Mouse (Mus musculus) lung, embryonic 15.5 days (tissue): Measurements from ENCODE around the gene Lyrm7. TPM values are rescaled to one million over a fixed set of nuclear protein-coding genes. Genes with fewer than 3 reads are reported as not detected.

Experiments
- ATAC-seq: fragments of 200-750 bp; cut with Nextera tagmentation; 2 replicates; pipeline ENCODE4 v1.8.0; 2017; ENCODE audit warnings: moderate number of reproducible peaks, borderline replicate concordance; ENCODE audit not compliant: low FRiP score, low TSS enrichment; ENCODE audit errors: extremely low read depth
- H3K27ac ChIP-seq: fragments of 300-500 bp; sonication (generic); 2 replicates; pipeline ENCODE4 v1.5.1; 2015; ENCODE audit warnings: moderate library complexity, mild to moderate bottlenecking, inconsistent platforms
- H3K27me3 ChIP-seq: fragments of 300-500 bp; sonication (generic); 2 replicates; pipeline ENCODE4 v1.6.1; 2015; ENCODE audit warnings: inconsistent platforms
- H3K36me3 ChIP-seq: fragments of 300-500 bp; sonication (generic); 2 replicates; pipeline ENCODE4 v1.6.1; 2015; ENCODE audit warnings: inconsistent platforms
- H3K4me1 ChIP-seq: fragments of 300-500 bp; sonication (generic); 2 replicates; pipeline ENCODE4 v1.6.1; 2015; ENCODE audit warnings: inconsistent platforms
- H3K4me2 ChIP-seq: fragments of 300-500 bp; sonication (generic); 2 replicates; pipeline ENCODE4 v1.6.1; 2015; ENCODE audit warnings: inconsistent platforms, mild to moderate bottlenecking, moderate library complexity
- H3K4me3 ChIP-seq: fragments of 300-500 bp; sonication (generic); 2 replicates; pipeline ENCODE4 v1.5.1; 2015; ENCODE audit warnings: mild to moderate bottlenecking, inconsistent platforms
- H3K9ac ChIP-seq: fragments of 300-500 bp; sonication (generic); 2 replicates; pipeline ENCODE4 v1.6.1; 2015; ENCODE audit warnings: inconsistent platforms
- H3K9me3 ChIP-seq: fragments of 300-500 bp; sonication (generic); 2 replicates; pipeline ENCODE4 v1.6.1; 2016; ENCODE audit warnings: inconsistent platforms
- WGBS: fragments of 180-500 bp; shearing (Covaris S2); methylation state at CpG from one replicate; pipeline ENCODE4 v1.1.7; 2015; 5-methylcytosine and 5-hydroxymethylcytosine counted together
- polyA plus RNA-seq: library from polyadenylated mRNA; unstranded; fragments of >200 nt; fragmentation: Nextera tagmentation; extraction: Ambion mirVana; gene quantifications from 2 replicates; pipeline ENCODE4 v1.2.1, GENCODE M21; 2015

Gene Lyrm7
- polyA plus RNA-seq, 1 experiment from 2014 or later: 5.7 TPM

DNA sequence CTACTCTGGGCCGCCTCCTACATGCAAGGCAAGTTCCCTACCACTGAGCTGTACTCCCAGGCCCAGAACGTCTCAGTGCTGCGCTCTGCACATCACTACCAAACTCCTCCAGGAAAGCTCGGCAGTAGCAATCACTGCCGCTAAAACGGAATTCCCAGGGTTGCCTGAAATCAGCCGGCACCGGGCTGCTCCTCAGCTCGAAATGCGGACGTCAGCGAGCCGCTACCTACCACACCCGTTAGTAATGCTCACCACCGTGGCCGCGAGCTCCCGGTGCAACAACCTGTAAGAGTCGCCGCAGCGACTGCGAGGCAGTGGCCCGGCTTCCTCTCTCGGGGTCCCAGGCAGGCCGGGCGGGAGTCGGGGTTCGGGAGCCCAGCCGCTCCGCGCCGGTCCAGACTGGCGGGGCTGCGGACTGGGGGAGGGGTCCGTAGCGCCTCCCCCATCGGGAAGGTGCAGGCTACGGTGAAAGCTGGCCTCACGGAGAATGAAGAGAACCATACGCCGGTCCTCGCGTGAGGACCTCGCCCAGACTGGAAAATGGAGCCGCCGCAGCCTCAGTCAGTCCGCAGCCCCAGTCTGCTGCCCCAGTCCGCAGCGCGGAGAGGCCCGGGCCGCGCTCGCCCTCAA is 73.7 kb downstream of the Lyrm7 start:
- no peaks in the 10 kb centered on the region; the same call in 1 of the 2 replicates for H3K27me3 ChIP-seq
- ATAC-seq: peak; percentile 24
- H3K4me3 ChIP-seq: peak overlapping the region; percentile 95
- H3K27ac ChIP-seq: peak overlapping the region; percentile 99
- H3K4me2 ChIP-seq: peak overlapping the region; percentile 81
- WGBS: under 1% methylated on average over 54 of the region's 54 CpGs
- peaks cover 7% of the 10 kb centered on the region for H3K4me1 ChIP-seq
- H3K9me3 ChIP-seq: no peaks in the 10 kb centered on the region
- H3K9ac ChIP-seq: peak overlapping the region; percentile 92
- H3K36me3 ChIP-seq: no peaks in the 10 kb centered on the region

- ATAC-seq: no peak
- Histone ChIP-seq H3K4me1 (peaks cover 7% of the 10 kb centered on the region), H3K9me3 (no peaks in the 10 kb centered on the region), H3K36me3 (no peaks in the 10 kb centered on the region), H3K27ac (no peak overlapping the region), H3K27me3 (no peaks in the 10 kb centered on the region), H3K9ac (no peak overlapping the region), H3K4me2 (0 out of 2 replicates have a peak overlapping the region, but pooled peaks have one; percentile 81), H3K4me3 (no peak overlapping the region)
- WGBS: 86% methylated on average over 3 of the region's 3 CpGs
Measured at GRCm38 (mm10) chr11:54785566-54785965, 75.2 kb downstream of the Lyrm7 start.

DNA sequence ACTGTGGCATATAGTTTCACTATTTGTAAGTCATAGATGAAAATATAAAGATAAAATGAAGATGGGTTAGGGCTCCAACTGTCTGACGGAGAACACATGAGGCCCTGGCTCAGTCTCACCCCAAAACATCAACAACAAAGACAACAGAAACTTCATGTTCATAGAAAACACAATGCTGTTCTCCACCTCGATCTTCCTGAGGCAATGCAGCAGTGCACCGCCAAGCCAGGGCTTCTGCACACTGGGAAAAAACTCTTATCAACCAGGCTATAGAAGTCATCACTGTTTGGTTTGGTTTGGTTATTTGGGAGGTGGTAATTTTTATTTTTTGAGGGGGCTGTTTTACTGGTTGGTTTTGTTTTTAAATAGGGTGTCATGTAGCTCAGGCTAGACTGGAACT is 76.3 kb downstream of the Lyrm7 start:
- no peaks in the 10 kb centered on the region for H3K27me3 ChIP-seq
- peaks cover 7% of the 10 kb centered on the region for H3K4me1 ChIP-seq
- H3K9ac ChIP-seq: no peak overlapping the region
- H3K9me3 ChIP-seq: no peaks in the 10 kb centered on the region
- WGBS: 83% methylated on average over 3 of the region's 3 CpGs
- no peaks in the 10 kb centered on the region for H3K36me3 ChIP-seq
- H3K4me2 ChIP-seq: no peak overlapping the region
- no peak overlapping the region for H3K27ac ChIP-seq
- no peak for ATAC-seq
- H3K4me3 ChIP-seq: no peak overlapping the region

GRCm38 (mm10) chr11:54782253-54782652 is 78.5 kb downstream of the Lyrm7 start:
- Histone ChIP-seq H3K9ac (no peak overlapping the region), H3K27ac (no peak overlapping the region), H3K27me3 (no peaks in the 10 kb centered on the region), H3K4me3 (no peak overlapping the region), H3K36me3 (no peaks in the 10 kb centered on the region), H3K4me2 (no peak overlapping the region), H3K4me1 (peaks cover 16% of the 10 kb centered on the region), H3K9me3 (no peaks in the 10 kb centered on the region)
- 72% methylated on average over 6 of the region's 6 CpGs for WGBS
- no peak for ATAC-seq

DNA sequence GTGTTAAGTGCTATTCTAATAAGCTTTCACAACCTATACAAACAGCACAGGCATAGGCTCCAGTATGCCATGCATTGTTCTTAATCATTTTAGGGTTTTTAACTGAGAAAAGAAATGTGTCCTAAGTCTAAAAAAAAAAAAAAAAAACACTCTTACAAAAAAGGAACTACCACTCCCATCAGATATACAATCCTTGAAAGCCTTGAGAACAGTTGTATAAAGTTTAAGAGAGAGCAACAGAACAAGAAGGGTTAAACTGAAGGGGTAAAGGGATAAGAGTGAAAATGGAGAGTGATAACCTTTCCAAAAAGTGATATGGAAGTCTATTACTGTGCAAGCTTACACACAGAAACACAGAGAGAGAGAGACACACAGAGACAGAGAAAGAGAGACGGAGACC is 80.8 kb downstream of the Lyrm7 start:
- Histone ChIP-seq H3K4me3 (no peak overlapping the region), H3K4me2 (no peak overlapping the region), H3K36me3 (no peaks in the 10 kb centered on the region), H3K27ac (no peak overlapping the region), H3K27me3 (no peaks in the 10 kb centered on the region), H3K9ac (no peak overlapping the region), H3K4me1 (peaks cover 26% of the 10 kb centered on the region), H3K9me3 (no peaks in the 10 kb centered on the region)
- 83% methylated on average over 1 of the region's 1 CpGs for WGBS
- no peak for ATAC-seq

DNA sequence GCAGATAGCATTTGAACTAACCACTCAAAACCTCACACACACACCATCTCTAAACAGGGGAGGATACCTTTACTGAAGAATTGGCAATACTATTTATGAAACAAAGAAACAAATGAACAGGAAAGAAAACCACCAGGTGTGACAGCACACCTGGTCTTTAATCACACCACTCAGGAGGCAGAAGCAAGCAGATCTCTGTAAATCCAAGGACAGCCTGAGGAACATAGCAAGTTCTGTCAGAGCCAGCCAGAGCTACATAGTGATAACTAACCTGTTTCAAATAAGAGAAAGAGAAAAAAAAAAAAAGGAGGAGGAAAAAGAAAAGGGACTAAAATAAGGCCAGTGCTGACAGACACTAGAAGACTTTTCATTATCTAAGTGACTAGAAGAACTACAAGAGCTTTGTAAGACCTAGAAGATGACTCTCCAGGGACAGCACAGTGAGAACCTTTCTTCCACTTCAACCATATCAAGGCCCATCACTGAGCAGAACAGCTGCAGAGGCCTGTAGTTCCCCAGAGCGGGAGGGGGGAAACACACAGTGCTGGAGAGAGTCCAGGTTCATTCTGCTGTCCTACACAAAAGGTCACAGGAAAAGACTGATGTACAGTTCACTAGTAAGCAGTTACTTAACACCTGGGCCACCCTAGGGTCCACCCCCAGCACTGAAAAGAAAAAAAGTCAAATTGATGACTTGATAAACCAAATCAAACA is 82.4 kb downstream of the Lyrm7 start:
- Histone ChIP-seq H3K27ac (no peak overlapping the region), H3K9ac (no peak overlapping the region), H3K36me3 (no peaks in the 10 kb centered on the region), H3K4me2 (no peak overlapping the region), H3K4me3 (no peak overlapping the region), H3K4me1 (peaks cover 30% of the 10 kb centered on the region), H3K27me3 (no peaks in the 10 kb centered on the region), H3K9me3 (no peaks in the 10 kb centered on the region)
- WGBS: 60% methylated on average over 1 of the region's 1 CpGs
- ATAC-seq: no peak

DNA sequence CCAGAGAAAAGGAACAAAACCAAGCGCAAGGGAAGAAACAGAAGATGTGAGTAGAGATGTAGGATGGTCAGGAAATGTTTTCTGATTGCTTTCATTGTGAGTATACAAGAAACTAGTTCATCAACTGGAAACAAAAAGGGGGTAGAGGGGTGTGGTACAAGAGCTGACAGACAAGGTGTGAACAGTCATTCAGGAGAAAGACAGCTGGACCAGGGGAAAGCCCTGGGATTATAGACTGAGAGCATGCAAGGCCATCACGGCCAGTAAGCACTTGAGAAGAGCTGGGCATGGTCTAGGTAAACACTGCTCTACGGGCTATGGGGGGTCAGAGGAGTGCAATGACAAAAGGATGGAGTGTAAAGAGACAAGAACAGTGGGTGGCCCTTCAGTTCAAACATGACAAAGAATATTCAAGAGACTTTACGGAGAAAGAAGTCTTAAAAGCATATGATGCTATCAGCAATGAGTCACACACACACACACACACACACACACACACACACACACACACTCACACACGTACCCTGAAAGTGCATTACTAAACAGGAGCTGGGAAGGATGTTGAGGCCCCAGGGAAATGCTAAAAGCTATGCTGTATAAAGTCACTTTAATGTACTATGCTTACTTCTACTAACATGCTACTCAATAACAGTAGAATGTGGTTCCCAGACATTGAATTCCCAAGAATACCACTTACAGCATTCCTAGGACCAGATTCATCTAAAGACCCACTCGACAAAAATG is 83.2 kb downstream of the Lyrm7 start:
- Histone ChIP-seq H3K27me3 (no peaks in the 10 kb centered on the region), H3K36me3 (no peaks in the 10 kb centered on the region), H3K4me2 (no peak overlapping the region), H3K4me3 (no peak overlapping the region), H3K9ac (no peak overlapping the region), H3K27ac (no peak overlapping the region), H3K9me3 (no peaks in the 10 kb centered on the region), H3K4me1 (peaks cover 30% of the 10 kb centered on the region)
- ATAC-seq: no peak
- 55% methylated on average over 6 of the region's 6 CpGs for WGBS

Other genes starting within 250 kb of the Lyrm7 start
- 70.9 and 74.8 TPM in 2 replicates for gene Cdc42se2, start 73.2 kb downstream of the Lyrm7 start, polyA plus RNA-seq
- 603 and 672 TPM in 2 replicates for gene Hint1, start 5.5 kb upstream of the Lyrm7 start, polyA plus RNA-seq
- gene Gpx3, start 41.5 kb upstream of the Lyrm7 start, polyA plus RNA-seq: 149 and 200 TPM in 2 replicates
- gene Tnip1, start 102.0 kb upstream of the Lyrm7 start, polyA plus RNA-seq: 14.9 and 17.5 TPM in 2 replicates
- gene Anxa6, start 172.5 kb upstream of the Lyrm7 start, polyA plus RNA-seq: 422 and 428 TPM in 2 replicates
- 2.9 and 3.8 TPM in 2 replicates for gene Ccdc69, start 217.2 kb upstream of the Lyrm7 start, polyA plus RNA-seq
- 18.4 and 21.3 TPM in 2 replicates for gene Gm2a, start 237.2 kb upstream of the Lyrm7 start, polyA plus RNA-seq